Mouse (Mus musculus) hindbrain, postnatal 0 days (tissue): ENCODE measurements at regions not wholly inside any gene's neighbourhood (a gene's known extent, or its start where the extent isn't known, plus 50 kb on each side); places are given as distances from the start of the nearest gene placed in this dataset.

Experiments
- ATAC-seq: fragments of 200-750 bp; cut with Nextera tagmentation; 2 replicates; pipeline ENCODE4 v1.8.0; 2017; ENCODE audit warnings: mild to moderate bottlenecking, moderate TSS enrichment, moderate library complexity
- DNase-seq: peaks from one replicate; pipeline ENCODE4 v3.0.0-alpha.2; 2015; ENCODE audit warnings: low spot score
- H3K27ac ChIP-seq: fragments of 300-500 bp; sonication (generic); 2 replicates; pipeline ENCODE4 v1.5.1; 2014; ENCODE audit warnings: mild to moderate bottlenecking
- H3K27me3 ChIP-seq: fragments of 300-500 bp; sonication (generic); 2 replicates; pipeline ENCODE4 v1.6.1; 2014; ENCODE audit warnings: low read length, mixed read lengths; ENCODE audit not compliant: insufficient read depth
- H3K36me3 ChIP-seq: fragments of 300-500 bp; sonication (generic); 2 replicates; pipeline ENCODE4 v1.6.1; 2014; ENCODE audit warnings: low read length, mixed read lengths; ENCODE audit not compliant: insufficient read depth
- H3K4me1 ChIP-seq: fragments of 300-500 bp; sonication (generic); 2 replicates; pipeline ENCODE4 v1.6.1; 2014; ENCODE audit warnings: antibody characterized with exemption, low read length, mixed read lengths; ENCODE audit not compliant: insufficient read depth
- H3K4me2 ChIP-seq: fragments of 300-500 bp; sonication (generic); 2 replicates; pipeline ENCODE4 v1.6.1; 2014; ENCODE audit warnings: low read depth, mild to moderate bottlenecking, low read length, moderate library complexity, mixed read lengths
- H3K4me3 ChIP-seq: fragments of 300-500 bp; sonication (generic); 2 replicates; pipeline ENCODE4 v1.5.1; 2014; ENCODE audit warnings: low read length
- H3K9ac ChIP-seq: fragments of 300-500 bp; sonication (generic); replicated peaks from 2 replicates; pipeline ENCODE4 v1.6.1; 2014; ENCODE audit warnings: mild to moderate bottlenecking, low read length, moderate library complexity, mixed read lengths
- H3K9me3 ChIP-seq: fragments of 300-500 bp; sonication (generic); 2 replicates; pipeline ENCODE4 v1.6.1; 2016; ENCODE audit warnings: low read length, mixed read lengths
- CTCF ChIP-seq: IDR thresholded peaks from 2 replicates; pipeline ENCODE4 v1.5.1; 2016; ENCODE audit warnings: antibody characterized with exemption, control low read depth, low read depth
- WGBS: fragments of 180-500 bp; shearing (Covaris S2); extraction: QIAGEN DNeasy Blood & Tissue Kit; methylation state at CpG from one replicate; pipeline ENCODE4 v1.1.7; 2014; 5-methylcytosine and 5-hydroxymethylcytosine counted together

- no peak for ATAC-seq
- TF ChIP-seq CTCF: no peak
Observed at GRCm38 (mm10) chr15:29762191-29762590, 410.2 kb upstream of the Ctnnd2 start.

GRCm38 (mm10) chr15:29776438-29776837 is 396.0 kb upstream of the Ctnnd2 start:
- no peak for TF ChIP-seq CTCF
- WGBS: 79% methylated on average over 2 of the region's 2 CpGs
- no peak for ATAC-seq

More at GRCm38 (mm10) chr15:29762191-29762590, 410.2 kb upstream of the Ctnnd2 start:
- Histone ChIP-seq H3K9ac (no peak overlapping the region), H3K4me3 (no peak overlapping the region), H3K27ac (no peak overlapping the region), H3K9me3 (no peaks in the 10 kb centered on the region), H3K27me3 (no peaks in the 10 kb centered on the region), H3K4me1 (no peaks in the 10 kb centered on the region), H3K36me3 (no peaks in the 10 kb centered on the region), H3K4me2 (no peak overlapping the region)
- 73% methylated on average over 2 of the region's 2 CpGs for WGBS
- DNase-seq: no peak

DNA sequence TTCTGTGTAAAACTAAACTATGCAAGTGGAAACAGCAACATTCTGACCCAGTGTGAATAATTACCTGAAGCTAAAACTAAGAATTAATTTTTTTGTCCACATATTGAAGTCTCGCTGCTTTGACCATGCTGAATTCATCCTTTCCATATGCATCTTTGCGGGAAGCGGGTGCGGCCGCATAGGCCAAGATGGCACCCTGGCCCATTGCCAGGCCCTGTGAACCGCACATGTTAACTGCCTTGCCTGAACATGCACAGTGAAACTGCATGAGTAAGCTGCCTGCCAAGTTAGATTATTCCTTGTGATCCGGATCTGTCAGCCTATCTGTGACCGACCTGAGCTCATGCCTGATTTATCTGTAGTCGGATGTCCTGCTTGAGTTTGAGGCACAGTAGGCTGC is 373.8 kb upstream of the Ctnnd2 start:
- WGBS: 88% methylated on average over 9 of the region's 9 CpGs
- H3K27ac ChIP-seq: no peak overlapping the region
- no peaks in the 10 kb centered on the region for H3K36me3 ChIP-seq
- no peak for ATAC-seq
- no peak overlapping the region for H3K4me2 ChIP-seq
- H3K4me3 ChIP-seq: no peak overlapping the region
- H3K27me3 ChIP-seq: no peaks in the 10 kb centered on the region
- H3K9me3 ChIP-seq: no peaks in the 10 kb centered on the region
- TF ChIP-seq CTCF: no peak
- DNase-seq: peak; percentile 27
- H3K4me1 ChIP-seq: no peaks in the 10 kb centered on the region
- no peak overlapping the region for H3K9ac ChIP-seq

More at GRCm38 (mm10) chr15:29776438-29776837, 396.0 kb upstream of the Ctnnd2 start:
- no peak overlapping the region for H3K4me2 ChIP-seq
- DNase-seq: no peak
- H3K27ac ChIP-seq: no peak overlapping the region
- no peaks in the 10 kb centered on the region for H3K36me3 ChIP-seq
- H3K4me3 ChIP-seq: no peak overlapping the region
- no peaks in the 10 kb centered on the region for H3K27me3 ChIP-seq
- no peak overlapping the region for H3K9ac ChIP-seq
- H3K9me3 ChIP-seq: no peaks in the 10 kb centered on the region
- no peaks in the 10 kb centered on the region for H3K4me1 ChIP-seq

- Histone ChIP-seq H3K9me3 (no peaks in the 10 kb centered on the region), H3K27ac (no peak overlapping the region), H3K9ac (no peak overlapping the region), H3K4me1 (no peaks in the 10 kb centered on the region), H3K27me3 (no peaks in the 10 kb centered on the region), H3K36me3 (no peaks in the 10 kb centered on the region), H3K4me2 (no peak overlapping the region), H3K4me3 (no peak overlapping the region)
- DNase-seq (no peak), ATAC-seq (no peak)
- TF ChIP-seq CTCF: no peak
- 73% methylated on average over 2 of the region's 2 CpGs for WGBS
Observed at GRCm38 (mm10) chr15:29823271-29823670, 349.1 kb upstream of the Ctnnd2 start.

- ATAC-seq (no peak), DNase-seq (no peak)
- H3K4me3 ChIP-seq: no peak overlapping the region
- no peak overlapping the region for H3K27ac ChIP-seq
- H3K9me3 ChIP-seq: no peaks in the 10 kb centered on the region
- no peak overlapping the region for H3K4me2 ChIP-seq
- no peak for TF ChIP-seq CTCF
- WGBS: 91% methylated on average over 6 of the region's 6 CpGs
- no peaks in the 10 kb centered on the region for H3K36me3 ChIP-seq
- no peak overlapping the region for H3K9ac ChIP-seq
- H3K4me1 ChIP-seq: no peaks in the 10 kb centered on the region
- H3K27me3 ChIP-seq: no peaks in the 10 kb centered on the region
Observed at GRCm38 (mm10) chr15:29824164-29824563, 348.2 kb upstream of the Ctnnd2 start.

DNA sequence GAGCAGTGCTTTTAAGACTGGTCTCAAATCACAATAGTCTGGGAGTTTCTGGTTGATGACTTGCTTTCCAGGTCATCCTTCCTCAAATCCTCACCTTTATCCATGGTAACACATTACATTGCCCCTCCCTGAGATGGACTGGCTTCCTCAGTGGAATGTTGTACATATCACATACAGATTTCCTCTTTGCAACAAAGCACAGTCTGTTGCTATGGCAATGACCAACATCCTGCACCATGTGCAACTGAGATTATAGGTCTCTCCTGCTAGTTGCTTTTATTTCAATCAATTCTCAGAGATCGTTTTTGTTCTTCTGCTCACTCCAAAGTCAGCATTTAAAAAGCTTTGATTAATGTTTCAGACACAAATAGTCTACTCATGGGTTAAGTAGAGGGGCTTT is 344.3 kb upstream of the Ctnnd2 start:
- no peak for ATAC-seq
- WGBS: 36% methylated on average over 1 of the region's 1 CpGs

DNA sequence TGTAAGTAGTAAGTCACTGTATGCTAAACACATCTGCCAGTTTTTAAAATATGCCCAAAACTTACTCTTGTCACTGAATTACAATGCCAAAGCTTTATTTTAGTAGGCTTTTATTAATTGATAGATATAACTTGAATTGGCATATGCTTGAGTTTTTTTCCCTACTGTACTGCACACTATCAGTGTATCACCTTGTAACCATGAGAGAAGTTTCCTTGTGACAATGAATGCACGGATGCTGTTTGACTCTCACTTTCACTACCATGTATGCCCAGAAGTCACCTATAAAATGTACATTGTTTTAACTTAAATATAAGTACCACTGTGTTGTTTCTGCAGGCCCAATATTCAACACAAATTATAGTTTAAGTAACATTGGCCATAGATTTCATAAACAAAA is 343.8 kb upstream of the Ctnnd2 start:
- no peak overlapping the region for H3K4me2 ChIP-seq
- H3K36me3 ChIP-seq: no peaks in the 10 kb centered on the region
- ATAC-seq: no peak
- H3K4me1 ChIP-seq: no peaks in the 10 kb centered on the region
- H3K9me3 ChIP-seq: no peaks in the 10 kb centered on the region
- no peak overlapping the region for H3K9ac ChIP-seq
- 82% methylated on average over 1 of the region's 1 CpGs for WGBS
- no peak overlapping the region for H3K4me3 ChIP-seq
- no peak for DNase-seq
- H3K27me3 ChIP-seq: no peaks in the 10 kb centered on the region
- no peak for TF ChIP-seq CTCF
- no peak overlapping the region for H3K27ac ChIP-seq

More for the DNA sequence above, 344.3 kb upstream of the Ctnnd2 start:
- H3K27ac ChIP-seq: no peak overlapping the region
- peak; percentile 20 for DNase-seq
- H3K36me3 ChIP-seq: no peaks in the 10 kb centered on the region
- no peak overlapping the region for H3K4me2 ChIP-seq
- no peak overlapping the region for H3K4me3 ChIP-seq
- TF ChIP-seq CTCF: no peak
- no peaks in the 10 kb centered on the region for H3K9me3 ChIP-seq
- no peaks in the 10 kb centered on the region for H3K4me1 ChIP-seq
- no peak overlapping the region for H3K9ac ChIP-seq
- H3K27me3 ChIP-seq: no peaks in the 10 kb centered on the region
